Mouse (Mus musculus) right cerebral cortex, postnatal 14 days (tissue): ENCODE data around the gene Bmp2k.
"Not testable (repeated sequence)": the region's sequence is repeated elsewhere in the genome, so short reads cannot be mapped to it uniquely, and the experiment has no call there.

Source experiments
- DNase-seq: peaks from one replicate; pipeline ENCODE4 v3.0.0; 2022

Bmp2k gene

GRCm38 (mm10) chr5:97002937-97003336, 5.4 kb downstream of the Bmp2k start:
- no peak for DNase-seq

- no peak for DNase-seq
These were observed 6.9 kb downstream of the Bmp2k start for GRCm38 (mm10) chr5:97004178-97005030.

- no peak for DNase-seq
These were observed 8.4 kb downstream of the Bmp2k start for GRCm38 (mm10) chr5:97005891-97006290.

GRCm38 (mm10) chr5:97006929-97007328, 9.4 kb downstream of the Bmp2k start:
- no peak for DNase-seq

- no peak for DNase-seq
These were observed 10.0 kb downstream of the Bmp2k start for GRCm38 (mm10) chr5:97007496-97007895.

GRCm38 (mm10) chr5:97009140-97009539, 11.7 kb downstream of the Bmp2k start:
- DNase-seq: not testable (repeated sequence)

- DNase-seq: no peak
These were observed 12.3 kb downstream of the Bmp2k start for GRCm38 (mm10) chr5:97009601-97010335.

GRCm38 (mm10) chr5:97015781-97016508, 18.5 kb downstream of the Bmp2k start:
- no peak for DNase-seq

GRCm38 (mm10) chr5:97016842-97017577, 19.5 kb downstream of the Bmp2k start:
- DNase-seq: no peak

GRCm38 (mm10) chr5:97022305-97023278, 25.1 kb downstream of the Bmp2k start:
- no peak for DNase-seq

- no peak for DNase-seq
These were observed 27.3 kb downstream of the Bmp2k start for GRCm38 (mm10) chr5:97024834-97025233.

GRCm38 (mm10) chr5:97025650-97026049, 28.2 kb downstream of the Bmp2k start:
- DNase-seq: no peak

- DNase-seq: no peak
These were observed 30.5 kb downstream of the Bmp2k start for GRCm38 (mm10) chr5:97028004-97028403.

GRCm38 (mm10) chr5:97028840-97029239, 31.4 kb downstream of the Bmp2k start:
- not testable (repeated sequence) for DNase-seq

- no peak for DNase-seq
These were observed 34.3 kb downstream of the Bmp2k start for GRCm38 (mm10) chr5:97031771-97032170.

- no peak for DNase-seq
These were observed 47.8 kb downstream of the Bmp2k start for GRCm38 (mm10) chr5:97045260-97045659.

GRCm38 (mm10) chr5:97046680-97047079, 49.2 kb downstream of the Bmp2k start:
- DNase-seq: no peak

GRCm38 (mm10) chr5:97048905-97049304, 51.4 kb downstream of the Bmp2k start:
- no peak for DNase-seq

- no peak for DNase-seq
These were observed 56.7 kb downstream of the Bmp2k start for GRCm38 (mm10) chr5:97054166-97054565.

- no peak for DNase-seq
These were observed 57.3 kb downstream of the Bmp2k start for GRCm38 (mm10) chr5:97054801-97055200.

GRCm38 (mm10) chr5:97055511-97056068, 58.1 kb downstream of the Bmp2k start:
- peak; percentile 18 for DNase-seq
